Mouse (Mus musculus) C2C12 (cell line): ENCODE data around the gene Abhd13. TPM values are rescaled to one million over a fixed set of nuclear protein-coding genes. Genes with fewer than 3 reads are reported as not detected.

Source experiments
- H3K27me3 ChIP-seq: one replicate; pipeline ENCODE4 v1.6.1; 2011; ENCODE audit not compliant: control insufficient read depth, insufficient read depth, insufficient read length
- H3K36me3 ChIP-seq: one replicate; pipeline ENCODE4 v1.6.1; 2011; ENCODE audit not compliant: control insufficient read depth, insufficient read depth
- H3K4me3 ChIP-seq: one replicate; pipeline ENCODE4 v1.5.1; 2011; ENCODE audit warnings: mild to moderate bottlenecking, control low read depth; ENCODE audit not compliant: poor library complexity, insufficient read depth, severe bottlenecking
- H3K79me2 ChIP-seq: one replicate; pipeline ENCODE4 v1.6.1; 2011; ENCODE audit not compliant: control insufficient read depth, insufficient read depth
- H3K79me3 ChIP-seq: one replicate; pipeline ENCODE4 v1.6.1; 2011; ENCODE audit warnings: low read depth, control low read depth
- H3ac ChIP-seq: one replicate; pipeline ENCODE3; 2011; ENCODE audit warnings: low read depth; ENCODE audit not compliant: control insufficient read depth, insufficient read length
- CEBPB ChIP-seq: IDR thresholded peaks from one replicate; pipeline ENCODE4 v1.6.1; 2011; ENCODE audit warnings: low read depth, mild to moderate bottlenecking, control low read depth, moderate library complexity
- CTCF ChIP-seq: IDR thresholded peaks from one replicate; pipeline ENCODE4 v1.5.1; 2011; ENCODE audit not compliant: control insufficient read depth, insufficient read depth, insufficient read length
- FOSL1 ChIP-seq: IDR thresholded peaks from one replicate; pipeline ENCODE4 v1.8.0; 2011; ENCODE audit warnings: mild to moderate bottlenecking, low read length; ENCODE audit not compliant: poor library complexity, insufficient read depth, severe bottlenecking
- MAX ChIP-seq: IDR thresholded peaks from one replicate; pipeline ENCODE4 v1.6.1; 2011; ENCODE audit warnings: mild to moderate bottlenecking, control low read depth
- MYOD1 ChIP-seq: IDR thresholded peaks from one replicate; pipeline ENCODE4 v1.6.1; 2011; ENCODE audit warnings: low read depth; ENCODE audit not compliant: control insufficient read depth, insufficient read length
- MYOG ChIP-seq: IDR thresholded peaks from one replicate; pipeline ENCODE4 v1.6.1; 2011; ENCODE audit not compliant: control insufficient read depth, insufficient read length; ENCODE audit errors: extremely low read depth
- USF1 ChIP-seq: IDR thresholded peaks from one replicate; pipeline ENCODE4 v1.6.1; 2011; ENCODE audit warnings: low read depth, mild to moderate bottlenecking, control low read depth, moderate library complexity
- polyA plus RNA-seq: library from polyadenylated mRNA; unstranded; fragments of >200 nt; fragmentation: generic; extraction: Trizol; gene quantifications from one replicate; pipeline ENCODE4 v1.2.1, GENCODE M21; 2012; ENCODE audit warnings: missing spikeins

Abhd13 gene
- polyA plus RNA-seq, 1 experiment: 6.4 TPM

- peaks cover 12% of the 10 kb centered on the region for H3K36me3 ChIP-seq
- H3K4me3 ChIP-seq: peak overlapping the region; percentile 87
- H3K79me2 ChIP-seq: peaks cover 59% of the 10 kb centered on the region
- no peaks in the 10 kb centered on the region for H3K27me3 ChIP-seq
- peak overlapping the region; percentile 65 for H3ac ChIP-seq
- H3K79me3 ChIP-seq: peaks cover 46% of the 10 kb centered on the region
- TF ChIP-seq MYOG (no peak), CEBPB (no peak), CTCF (no peak), MYOD1 (no peak), MAX (no peak), USF1 (no peak), FOSL1 (no peak)
These were observed 491 bp upstream of the Abhd13 start for GRCm38 (mm10) chr8:9977016-9977415.

GRCm38 (mm10) chr8:9978475-9979230 is 1.1 kb downstream of the Abhd13 start:
- H3K79me3 ChIP-seq: peaks cover 61% of the 10 kb centered on the region
- H3K79me2 ChIP-seq: peaks cover 75% of the 10 kb centered on the region
- H3K27me3 ChIP-seq: no peaks in the 10 kb centered on the region
- TF ChIP-seq MYOG (no peak), MAX (no peak), CTCF (no peak), CEBPB (no peak), MYOD1 (no peak), USF1 (no peak), FOSL1 (no peak)
- H3ac ChIP-seq: peak overlapping the region; percentile 88
- no peaks in the 10 kb centered on the region for H3K36me3 ChIP-seq
- peak overlapping the region; percentile 87 for H3K4me3 ChIP-seq

- peaks cover 84% of the 10 kb centered on the region for H3K79me2 ChIP-seq
- H3ac ChIP-seq: no peak overlapping the region
- no peak overlapping the region for H3K4me3 ChIP-seq
These were observed 2.2 kb downstream of the Abhd13 start for GRCm38 (mm10) chr8:9979746-9980145.

GRCm38 (mm10) chr8:9980188-9980587 is 2.7 kb downstream of the Abhd13 start:
- Histone ChIP-seq H3K36me3 (peaks cover 2% of the 10 kb centered on the region), H3K79me2 (peaks cover 85% of the 10 kb centered on the region), H3K79me3 (peaks cover 68% of the 10 kb centered on the region), H3ac (no peak overlapping the region), H3K27me3 (no peaks in the 10 kb centered on the region), H3K4me3 (no peak overlapping the region)
- TF ChIP-seq CTCF (no peak), MAX (no peak), CEBPB (no peak), FOSL1 (no peak), MYOG (no peak), USF1 (no peak), MYOD1 (no peak)

More at GRCm38 (mm10) chr8:9979746-9980145, 2.2 kb downstream of the Abhd13 start:
- H3K27me3 ChIP-seq: no peaks in the 10 kb centered on the region
- H3K36me3 ChIP-seq: no peaks in the 10 kb centered on the region
- H3K79me3 ChIP-seq: peaks cover 68% of the 10 kb centered on the region
- TF ChIP-seq USF1 (no peak), MYOG (no peak), MAX (no peak), MYOD1 (no peak), CEBPB (no peak), FOSL1 (no peak), CTCF (no peak)

GRCm38 (mm10) chr8:10004115-10004514 is 26.6 kb downstream of the Abhd13 start:
- Histone ChIP-seq H3K79me2 (no peaks in the 10 kb centered on the region), H3K79me3 (no peaks in the 10 kb centered on the region), H3K27me3 (no peaks in the 10 kb centered on the region), H3K4me3 (no peak overlapping the region), H3K36me3 (no peaks in the 10 kb centered on the region), H3ac (no peak overlapping the region)
- no peak for TF ChIP-seq CTCF
- TF ChIP-seq USF1: no peak
- no peak for TF ChIP-seq MYOG
- TF ChIP-seq MAX: no peak
- no peak for TF ChIP-seq CEBPB
- TF ChIP-seq MYOD1: no peak
- TF ChIP-seq FOSL1: no peak
